Mouse (Mus musculus): ENCODE results near the gene Tdrd5.
"Not testable (repeated sequence)": the region's sequence is repeated elsewhere in the genome, so short reads cannot be mapped to it uniquely, and the experiment has no call there.

The Tdrd5 gene

GRCm38 (mm10) chr1:156302911-156303749, at the start of gene Tdrd5:
Gene Tdrd5 (minus strand): TSS chr1:156303664.
- ATAC-seq (ENCODE audit: low TSS enrichment), result peak; percentile 88

GRCm38 (mm10) chr1:156352466-156352865, 49.0 kb upstream of the Tdrd5 start:
- ATAC-seq (ENCODE audit: low TSS enrichment), result no peak

- ATAC-seq (ENCODE audit: low TSS enrichment), result no peak
Measured at GRCm38 (mm10) chr1:156350441-156350840, 47.0 kb upstream of the Tdrd5 start.

GRCm38 (mm10) chr1:156349031-156349430, 45.6 kb upstream of the Tdrd5 start:
- no peak for ATAC-seq (ENCODE audit: low TSS enrichment)

GRCm38 (mm10) chr1:156345633-156346032, 42.2 kb upstream of the Tdrd5 start:
- ATAC-seq (ENCODE audit: low TSS enrichment), result no peak

- ATAC-seq (ENCODE audit: low TSS enrichment), result no peak
Measured at GRCm38 (mm10) chr1:156344433-156344832, 41.0 kb upstream of the Tdrd5 start.

- ATAC-seq (ENCODE audit: low TSS enrichment), result no peak
Measured at GRCm38 (mm10) chr1:156340847-156341246, 37.4 kb upstream of the Tdrd5 start.

- no peak for ATAC-seq (ENCODE audit: low TSS enrichment)
Measured at GRCm38 (mm10) chr1:156323126-156323525, 19.7 kb upstream of the Tdrd5 start.

GRCm38 (mm10) chr1:156310630-156311029, 7.2 kb upstream of the Tdrd5 start, which contains the start of gene Nphs2:
Gene Nphs2 (plus strand): TSS chr1:156310727.
- ATAC-seq (ENCODE audit: low TSS enrichment), result no peak

GRCm38 (mm10) chr1:156308595-156308994, 5.1 kb upstream of the Tdrd5 start:
- no peak for ATAC-seq (ENCODE audit: low TSS enrichment)

GRCm38 (mm10) chr1:156290016-156290415, 13.4 kb downstream of the Tdrd5 start:
- no peak for ATAC-seq (ENCODE audit: low TSS enrichment)

- not testable (repeated sequence) for ATAC-seq (ENCODE audit: low TSS enrichment)
Measured at GRCm38 (mm10) chr1:156289222-156289587, 14.3 kb downstream of the Tdrd5 start.

- ATAC-seq (ENCODE audit: low TSS enrichment), result no peak
Measured at GRCm38 (mm10) chr1:156288556-156289221, 14.8 kb downstream of the Tdrd5 start.

- no peak for ATAC-seq (ENCODE audit: low TSS enrichment)
Measured at GRCm38 (mm10) chr1:156285541-156285896, 17.9 kb downstream of the Tdrd5 start.

GRCm38 (mm10) chr1:156284851-156285540, 18.5 kb downstream of the Tdrd5 start:
- no peak for ATAC-seq (ENCODE audit: low TSS enrichment)

- no peak for ATAC-seq (ENCODE audit: low TSS enrichment)
Measured at GRCm38 (mm10) chr1:156284207-156284606, 19.3 kb downstream of the Tdrd5 start.

- ATAC-seq (ENCODE audit: low TSS enrichment), result no peak
Measured at GRCm38 (mm10) chr1:156280131-156280530, 23.3 kb downstream of the Tdrd5 start.

GRCm38 (mm10) chr1:156273647-156274046, 29.8 kb downstream of the Tdrd5 start:
- ATAC-seq (ENCODE audit: low TSS enrichment), result no peak

GRCm38 (mm10) chr1:156271654-156272053, 31.8 kb downstream of the Tdrd5 start:
- ATAC-seq (ENCODE audit: low TSS enrichment), result no peak

- ATAC-seq (ENCODE audit: low TSS enrichment), result peak; percentile 52
Measured at GRCm38 (mm10) chr1:156270471-156270870, 33.0 kb downstream of the Tdrd5 start.

GRCm38 (mm10) chr1:156268546-156268945, 34.9 kb downstream of the Tdrd5 start:
- ATAC-seq (ENCODE audit: low TSS enrichment), result not testable (repeated sequence)

- ATAC-seq (ENCODE audit: low TSS enrichment), result no peak
Measured at GRCm38 (mm10) chr1:156263946-156264345, 39.5 kb downstream of the Tdrd5 start.
